Mouse (Mus musculus) Muller cell, postnatal 12 days (primary cell): ENCODE measurements at regions not wholly inside any gene's neighbourhood (a gene's known extent, or its start where the extent isn't known, plus 50 kb on each side); places are given as distances from the start of the nearest gene placed in this dataset.

Source experiments
- DNase-seq: peaks from one replicate; pipeline ENCODE4 v3.0.0-alpha.2; 2015; ENCODE audit errors: inconsistent ontology term

DNA sequence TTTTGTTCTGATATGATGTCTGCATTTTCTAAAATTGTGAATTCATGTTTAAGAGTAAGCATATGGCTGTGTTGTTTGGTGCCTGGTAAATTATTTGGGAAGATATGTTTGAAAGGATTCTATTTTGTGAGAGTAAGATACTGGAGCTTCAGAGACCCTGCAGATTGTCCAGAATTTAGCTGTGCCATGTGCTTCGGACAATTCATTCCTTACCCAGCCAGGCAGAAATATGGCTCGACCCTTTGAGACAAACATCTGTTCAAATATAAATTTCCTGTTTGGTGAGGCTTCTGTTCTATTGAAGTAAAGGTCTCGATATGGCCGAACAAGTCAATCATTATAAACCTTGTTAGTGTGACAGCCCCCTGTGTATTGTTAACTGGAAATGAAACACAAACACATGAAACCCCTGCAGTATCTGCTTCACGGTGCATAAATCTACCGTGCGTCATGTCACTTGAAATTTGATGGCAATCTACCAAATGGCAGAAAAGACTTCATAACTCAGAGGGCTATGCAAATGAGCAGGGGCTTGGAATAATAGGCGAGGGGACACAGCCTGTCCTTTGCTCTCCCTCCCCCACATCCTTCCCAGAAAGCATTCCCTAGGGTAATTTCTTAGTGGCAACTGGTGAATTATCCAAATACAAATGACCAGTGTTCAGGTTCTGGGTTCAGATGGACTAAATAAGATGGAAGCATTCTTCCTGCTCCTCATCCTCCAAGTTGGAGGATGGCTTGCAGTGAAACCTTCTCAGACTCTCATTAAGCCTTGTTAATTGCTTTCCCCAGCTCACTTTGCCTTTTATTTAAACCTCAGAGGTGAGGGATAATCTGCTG, 61.8 kb downstream of the Adcyap1 start:
- peak; percentile 45 for DNase-seq

DNA sequence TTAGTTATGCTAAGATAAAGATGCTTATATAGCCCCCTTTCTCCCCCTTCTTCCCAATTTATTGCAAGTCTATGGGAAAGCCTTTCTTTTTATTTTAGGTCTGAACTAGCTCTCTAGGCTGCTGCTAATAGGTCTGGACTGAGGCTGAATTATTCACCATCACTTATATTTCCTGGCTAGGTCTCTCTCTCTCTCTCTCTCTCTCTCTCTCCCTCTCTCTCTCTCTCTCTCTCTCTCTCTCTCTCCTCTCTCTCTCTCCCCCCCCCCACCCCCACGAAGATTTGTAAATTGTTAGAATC, 62.3 kb downstream of the Adcyap1 start:
- DNase-seq: no peak

GRCm38 (mm10) chr17:93306121-93306520, 107.3 kb downstream of the Adcyap1 start:
- no peak for DNase-seq

DNA sequence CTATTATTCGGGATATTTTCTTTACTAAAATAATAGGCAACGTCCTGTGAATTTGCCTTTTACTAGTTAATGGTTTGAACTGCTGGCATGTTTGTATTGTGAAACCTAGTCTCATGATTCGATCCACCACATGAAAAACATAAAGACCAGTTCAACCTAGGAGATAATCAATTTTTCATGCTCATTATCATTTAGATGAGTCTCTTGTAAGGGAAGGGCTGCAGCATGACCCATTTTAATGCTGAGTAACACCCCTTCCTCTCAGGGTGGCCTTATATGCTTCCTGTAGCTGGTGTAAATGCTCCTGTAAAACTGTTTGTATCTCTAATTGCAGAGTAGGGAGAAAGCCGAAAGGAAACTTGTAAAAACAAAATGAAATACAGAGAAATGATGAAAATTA, 113.3 kb downstream of the Adcyap1 start:
- DNase-seq: no peak

DNA sequence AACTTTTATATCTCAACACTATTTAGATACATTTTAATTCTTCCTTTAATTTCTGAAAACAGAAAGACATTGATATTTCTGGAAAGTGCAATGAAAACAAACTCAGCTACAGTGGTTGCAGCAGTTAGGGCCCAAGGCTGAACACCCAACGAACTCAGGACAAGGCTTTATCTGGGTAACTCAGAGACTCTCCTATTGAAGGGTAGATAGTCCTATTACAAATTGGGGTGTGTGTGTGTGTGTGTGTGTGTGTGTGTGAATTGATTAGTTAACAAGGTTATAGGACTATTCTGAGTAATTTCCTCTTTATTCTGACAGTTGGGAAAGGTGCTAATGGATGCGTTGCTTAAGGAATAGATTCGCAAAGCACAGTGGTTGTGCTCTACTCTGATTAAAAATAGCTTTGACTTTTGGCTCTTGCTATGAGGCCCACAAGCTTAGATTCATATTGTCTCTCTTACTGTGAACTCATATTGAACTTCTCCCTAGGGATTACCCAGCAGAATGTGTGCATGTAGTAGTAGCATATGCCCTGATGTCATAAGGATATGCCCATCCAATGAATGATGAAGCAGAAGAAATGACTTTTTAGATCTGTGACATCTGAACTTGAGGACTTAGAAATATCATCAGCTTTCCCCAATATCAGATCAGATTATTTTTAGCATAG, 114.0 kb downstream of the Adcyap1 start:
- no peak for DNase-seq

DNA sequence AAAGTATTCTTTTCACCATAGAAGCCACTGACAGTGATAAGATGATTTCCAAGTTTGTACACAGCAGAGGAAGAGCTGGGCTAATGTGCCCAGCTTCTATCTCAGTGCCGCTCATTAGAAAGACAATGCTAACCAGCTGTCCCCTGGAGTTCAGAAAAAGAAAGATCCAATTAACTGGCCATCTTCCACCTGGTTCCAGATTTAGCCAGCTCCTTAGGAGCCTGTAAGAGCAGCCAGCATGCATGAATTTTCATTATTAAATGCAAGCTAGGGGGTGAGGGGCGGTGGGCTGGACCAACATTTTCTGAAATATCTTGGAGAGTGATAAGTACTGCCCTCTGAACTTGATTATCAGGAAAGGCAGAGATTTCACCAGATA, 114.5 kb downstream of the Adcyap1 start:
- no peak for DNase-seq

GRCm38 (mm10) chr17:93314144-93314543, 115.3 kb downstream of the Adcyap1 start:
- no peak for DNase-seq

DNA sequence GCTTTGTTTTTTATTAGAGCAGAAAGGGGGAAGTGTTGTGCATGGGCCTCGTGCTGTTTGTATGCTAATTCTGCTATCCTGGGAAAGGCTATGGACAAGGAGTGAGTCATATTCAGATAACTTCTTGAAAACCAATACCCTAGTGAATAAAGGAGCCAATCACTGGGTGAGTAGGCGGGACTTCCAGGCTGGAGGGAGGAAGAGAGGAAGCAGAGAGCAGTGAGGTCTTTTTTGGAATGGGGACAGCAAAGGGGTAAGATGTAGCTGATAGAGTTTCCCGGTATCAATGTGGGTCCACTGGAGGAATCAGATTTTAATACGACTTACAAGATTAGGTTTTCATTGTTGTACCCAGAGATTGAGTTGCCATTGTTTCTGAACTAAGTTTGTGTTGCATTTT, 122.7 kb downstream of the Adcyap1 start:
- DNase-seq: no peak

DNA sequence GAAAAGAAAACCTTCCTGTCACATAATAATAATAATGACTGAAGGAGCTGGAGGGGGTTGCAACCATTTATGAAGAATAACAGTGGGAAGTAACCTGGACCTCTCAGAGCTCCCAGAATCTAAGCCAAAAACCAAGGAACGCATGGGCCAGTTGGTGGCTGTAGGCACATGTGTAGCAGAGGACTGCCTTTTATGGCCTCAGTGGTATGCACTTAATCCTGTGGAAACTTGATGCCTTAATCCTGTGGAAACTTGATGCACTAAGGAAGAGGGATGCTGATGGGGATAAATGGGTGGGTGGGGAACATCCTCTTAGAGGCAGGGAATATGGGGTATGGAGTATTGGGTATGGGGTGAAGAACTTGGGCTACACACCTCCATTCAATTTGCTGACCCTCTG, 138.8 kb downstream of the Adcyap1 start:
- no peak for DNase-seq

- no peak for DNase-seq
These were observed 156.4 kb downstream of the Adcyap1 start for GRCm38 (mm10) chr17:93355238-93355637.

DNA sequence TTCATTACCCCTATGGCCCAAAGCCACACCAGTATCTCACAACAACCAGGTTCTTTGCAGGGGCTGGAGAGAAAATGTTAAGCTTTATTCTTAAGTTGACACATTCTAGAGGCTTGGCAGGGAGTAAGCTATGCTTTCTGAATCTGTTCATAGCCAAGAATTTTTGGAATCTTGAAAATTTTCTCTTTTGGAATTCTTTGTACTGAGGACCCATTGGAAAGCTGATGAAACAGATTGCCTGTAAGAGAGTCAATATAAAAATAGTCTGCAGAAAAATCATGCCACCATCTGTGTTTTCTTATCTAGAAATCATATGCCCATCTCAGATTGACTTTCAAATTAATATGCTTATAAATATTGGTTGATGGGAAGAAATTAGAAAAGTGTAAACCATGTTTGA, 164.1 kb downstream of the Adcyap1 start:
- DNase-seq: peak; percentile 83

DNA sequence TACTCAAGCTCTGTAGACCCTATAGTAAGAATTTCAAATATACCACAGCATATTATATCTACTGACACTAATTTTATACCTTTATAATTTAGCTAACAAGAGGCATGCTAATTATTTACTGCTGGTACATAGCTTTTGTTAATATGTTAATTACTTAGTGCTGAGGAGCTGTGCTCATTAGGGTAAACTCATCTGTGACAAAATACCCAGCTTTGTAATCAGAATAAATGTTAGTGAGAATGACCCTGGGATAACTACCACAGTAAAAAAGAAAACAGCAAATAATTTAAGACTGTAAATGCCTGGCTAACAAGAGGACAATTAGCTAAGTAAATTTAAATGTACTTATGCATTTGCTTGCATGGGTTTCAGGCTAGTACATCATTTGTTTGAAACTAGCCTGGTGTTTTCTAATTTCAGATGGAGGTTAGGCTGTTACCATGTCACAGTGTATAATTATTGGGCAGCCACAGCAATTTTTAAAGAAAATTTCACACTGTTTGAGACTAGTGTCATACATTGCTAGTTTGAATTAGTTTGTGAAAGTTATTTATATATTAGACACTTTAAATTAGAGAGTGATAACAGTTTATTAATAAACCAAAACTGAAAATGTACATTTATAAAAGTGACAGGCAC, 178.8 kb downstream of the Adcyap1 start:
- peak; percentile 16 for DNase-seq

DNA sequence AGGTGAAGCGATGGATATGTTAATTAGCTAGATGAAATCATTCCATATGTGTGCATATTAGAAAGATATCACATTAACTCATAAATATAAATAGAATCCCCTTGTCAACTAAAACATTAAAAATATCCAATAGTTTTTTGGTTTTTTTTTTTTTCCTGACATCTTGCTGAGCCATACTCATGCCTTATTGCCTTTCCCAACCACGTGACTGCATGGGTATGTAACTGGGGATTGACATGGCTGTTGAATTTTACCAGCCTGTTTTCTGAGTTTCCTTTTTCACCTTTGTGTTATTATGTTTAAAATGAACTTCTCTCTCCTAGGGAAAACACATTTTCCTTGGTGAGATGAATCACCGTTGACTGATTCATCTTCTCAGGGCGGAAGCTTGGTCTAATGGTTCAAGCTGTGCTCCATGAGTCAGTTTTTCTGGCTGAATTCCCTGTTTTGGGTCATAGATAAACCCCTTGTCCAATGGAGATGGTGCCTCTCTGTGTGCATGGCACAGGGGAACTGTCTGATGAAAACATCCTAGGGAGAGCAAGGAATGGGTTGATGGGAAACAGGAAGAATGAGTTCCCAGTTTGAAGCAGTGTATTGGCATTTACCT, 181.1 kb downstream of the Adcyap1 start:
- peak; percentile 87 for DNase-seq

DNA sequence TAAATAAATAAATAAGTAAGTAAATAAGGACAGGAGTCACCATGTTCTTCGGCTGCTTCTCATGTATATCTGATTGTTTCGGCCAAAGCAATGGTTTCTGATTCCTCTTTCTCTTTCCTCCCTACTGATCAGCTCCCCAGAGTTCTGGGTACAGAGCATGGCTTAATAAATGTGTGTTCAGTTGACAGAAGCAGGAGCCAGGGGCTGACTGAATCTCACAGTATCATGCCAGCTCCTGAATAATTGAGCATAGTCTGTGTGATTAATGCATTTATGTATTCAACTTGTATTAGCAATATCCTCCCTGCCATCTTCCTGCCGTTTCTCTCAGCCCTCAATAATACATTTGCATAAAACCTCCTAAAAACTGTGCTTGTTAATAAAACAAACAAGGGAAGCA, 191.4 kb downstream of the Adcyap1 start:
- no peak for DNase-seq

GRCm38 (mm10) chr17:93409329-93409728, 210.5 kb downstream of the Adcyap1 start:
- no peak for DNase-seq
